ENCODE assay signal across 8 mouse cellular contexts in genomic region chr2:163419346-163420045, GRCm38 (mm10). TPM values are rescaled to one million over a fixed set of nuclear protein-coding genes. Genes with fewer than 3 reads are reported as not detected.
A peak's percentile ranks its signal among the peaks of the same experiment; 100 is the strongest.
DNase-seq lines count a peak whose midpoint lies in the region; ATAC-seq and TF ChIP-seq lines count a peak whose summit lies in the region.

No protein-coding gene starts in this region.

- peaks cover 26% of the 10 kb centered on the region for H3K4me1 ChIP-seq in forebrain, embryonic 10.5 days
- H3K4me1 ChIP-seq in heart, embryonic 15.5 days (replicated peaks), result peaks cover 34% of the 10 kb centered on the region
- peaks cover 13% of the 10 kb centered on the region in 2 experiments; a peak in 3 of 4 replicates for H3K4me1 ChIP-seq in liver, embryonic 14.5 days (replicated peaks; ENCODE audit: control insufficient read depth in 2 of 2, insufficient read depth in 2 of 2, low read length in 1 of 2)
- H3K4me1 ChIP-seq in neural tube, embryonic 11.5 days (ENCODE audit: control insufficient read depth, insufficient read depth, low read length), result peaks cover 13% of the 10 kb centered on the region
- H3K4me1 ChIP-seq in stomach, postnatal 0 days (replicated peaks; ENCODE audit: control insufficient read depth, insufficient read depth), result peaks cover 3% of the 10 kb centered on the region; the same call in 1 of the 2 replicates

- peak; percentile 99 for ATAC-seq in heart, embryonic 15.5 days (replicated peaks; ENCODE audit: insufficient number of reproducible peaks, insufficient read depth, low FRiP score, low read depth)
- ATAC-seq in liver, embryonic 14.5 days (ENCODE audit: insufficient read depth), result peak; percentile 98
- peak; percentile 99 for ATAC-seq in neural tube, embryonic 11.5 days (ENCODE audit: insufficient read depth, low FRiP score, low TSS enrichment)
- peak; percentile 98 for ATAC-seq in stomach, postnatal 0 days (ENCODE audit: low FRiP score, low TSS enrichment)

- H3K27me3 ChIP-seq in forebrain, embryonic 10.5 days (ENCODE audit: poor library complexity, severe bottlenecking), result no peaks in the 10 kb centered on the region
- H3K27me3 ChIP-seq in heart, embryonic 15.5 days, result no peaks in the 10 kb centered on the region
- H3K27me3 ChIP-seq in liver, embryonic 14.5 days (ENCODE audit: control insufficient read depth, insufficient read depth, low read length), result no peaks in the 10 kb centered on the region
- H3K27me3 ChIP-seq in neural tube, embryonic 11.5 days (ENCODE audit: control insufficient read depth, insufficient read depth, low read length), result no peaks in the 10 kb centered on the region
- no peaks in the 10 kb centered on the region for H3K27me3 ChIP-seq in stomach, postnatal 0 days (ENCODE audit: control insufficient read depth, insufficient read depth, low read length)

- peak; percentile 100 for DNase-seq in CD8-positive naive resting alpha-beta T cell, adult 2 months (ENCODE audit: low read depth in 2 of 2, low spot score in 2 of 2)
- DNase-seq in c-Kit-positive CD71-negative TER-119-negative erythroid progenitor cells, embryonic 14.5 days (ENCODE audit: low read depth), result peak; percentile 96
- peak; percentile 99 for DNase-seq in forebrain, embryonic 10.5 days (ENCODE audit: extremely low spot score, low spot score)
- DNase-seq in kidney, postnatal 25 days, result peak; percentile 98 to 99
- DNase-seq in liver, embryonic 14.5 days (ENCODE audit: low read depth in 3 of 3, low spot score in 3 of 3), result peak; percentile 98 to 99 (median 99)
- peak; percentile 99 for DNase-seq in neural tube, embryonic 11.5 days (ENCODE audit: low spot score)
- DNase-seq in stomach, postnatal 0 days (ENCODE audit: low spot score), result peak; percentile 99

- H3K27ac ChIP-seq in forebrain, embryonic 10.5 days, result peak overlapping the region; percentile 87
- H3K27ac ChIP-seq in heart, embryonic 15.5 days, result peak overlapping the region; percentile 90
- peak overlapping the region; percentile 53 for H3K27ac ChIP-seq in liver, embryonic 14.5 days
- peak overlapping the region; percentile 57; the same call in 1 of the 2 replicates for H3K27ac ChIP-seq in neural tube, embryonic 11.5 days (ENCODE audit: low read depth, low read length)
- peak overlapping the region; percentile 91 for H3K27ac ChIP-seq in stomach, postnatal 0 days (replicated peaks)

- H3K4me2 ChIP-seq in heart, embryonic 15.5 days, result peak overlapping the region; percentile 82
- peak overlapping the region; percentile 88 for H3K4me2 ChIP-seq in liver, embryonic 14.5 days (ENCODE audit: low read depth)
- H3K4me2 ChIP-seq in neural tube, embryonic 11.5 days (ENCODE audit: low read depth), result peak overlapping the region; percentile 66
- peak overlapping the region; percentile 67 for H3K4me2 ChIP-seq in stomach, postnatal 0 days (replicated peaks; ENCODE audit: low read depth)

- peak; percentile 63 for TF ChIP-seq CTCF in liver, embryonic 14.5 days (IDR thresholded peaks at IDR 0.05; ENCODE audit: low read depth)
- peak; percentile 57 for TF ChIP-seq CTCF in stomach, postnatal 0 days (IDR thresholded peaks at IDR 0.05; ENCODE audit: low read depth)

- H3K36me3 ChIP-seq in forebrain, embryonic 10.5 days (replicated peaks), result peaks cover 25% of the 10 kb centered on the region
- H3K36me3 ChIP-seq in heart, embryonic 15.5 days, result peaks cover 3% of the 10 kb centered on the region
- peaks cover 3% of the 10 kb centered on the region; the same call in 1 of the 2 replicates for H3K36me3 ChIP-seq in liver, embryonic 14.5 days (replicated peaks; ENCODE audit: control insufficient read depth, insufficient read depth, low read depth)
- no peaks in the 10 kb centered on the region for H3K36me3 ChIP-seq in neural tube, embryonic 11.5 days (ENCODE audit: control insufficient read depth, insufficient read depth, low read length)
- H3K36me3 ChIP-seq in stomach, postnatal 0 days (ENCODE audit: control insufficient read depth, insufficient read depth, low read length), result peaks cover 4% of the 10 kb centered on the region; the same call in 1 of the 2 replicates

- peak overlapping the region; percentile 98 for H3K4me3 ChIP-seq in forebrain, embryonic 10.5 days
- H3K4me3 ChIP-seq in heart, embryonic 15.5 days, result peak overlapping the region; percentile 91
- peak overlapping the region; percentile 83 to 92 for H3K4me3 ChIP-seq in liver, embryonic 14.5 days (ENCODE audit: insufficient read depth in 1 of 2, low read depth in 2 of 2, low read length in 2 of 2)
- peak overlapping the region; percentile 62 for H3K4me3 ChIP-seq in neural tube, embryonic 11.5 days (ENCODE audit: low read depth, low read length)
- H3K4me3 ChIP-seq in stomach, postnatal 0 days (ENCODE audit: low read depth, low read length), result peak overlapping the region; percentile 97

- H3K9ac ChIP-seq in heart, embryonic 15.5 days, result peak overlapping the region; percentile 91
- peak overlapping the region; percentile 84 for H3K9ac ChIP-seq in liver, embryonic 14.5 days (replicated peaks)
- H3K9ac ChIP-seq in neural tube, embryonic 11.5 days (ENCODE audit: low read length), result peak overlapping the region; percentile 58
- H3K9ac ChIP-seq in stomach, postnatal 0 days (ENCODE audit: low read length), result peak overlapping the region; percentile 89

- under 1% methylated on average over 69 of the region's 71 CpGs for WGBS in forebrain, embryonic 10.5 days
- under 1% methylated on average over 66 of the region's 71 CpGs for WGBS in heart, embryonic 15.5 days
- under 1% methylated on average over 70 of the region's 71 CpGs for WGBS in liver, embryonic 14.5 days (ENCODE audit: insufficient replicate concordance)
- under 1% methylated on average over 53 of the region's 71 CpGs for WGBS in neural tube, embryonic 11.5 days
- under 1% methylated on average over 69 of the region's 71 CpGs for WGBS in stomach, postnatal 0 days

- H3K9me3 ChIP-seq in forebrain, embryonic 10.5 days, result no peaks in the 10 kb centered on the region
- no peaks in the 10 kb centered on the region for H3K9me3 ChIP-seq in heart, embryonic 15.5 days (replicated peaks)
- H3K9me3 ChIP-seq in liver, embryonic 14.5 days (ENCODE audit: control insufficient read depth, low read length), result no peaks in the 10 kb centered on the region
- H3K9me3 ChIP-seq in neural tube, embryonic 11.5 days (ENCODE audit: control insufficient read depth, low read length), result no peaks in the 10 kb centered on the region
- no peaks in the 10 kb centered on the region for H3K9me3 ChIP-seq in stomach, postnatal 0 days (ENCODE audit: control insufficient read depth, low read length)

- TF ChIP-seq EP300 in liver, embryonic 14.5 days (IDR thresholded peaks at IDR 0.05; ENCODE audit: low read depth), result no peak
- TF ChIP-seq EP300 in stomach, postnatal 0 days (optimal IDR thresholded peaks at IDR 0.05), result no peak

RNA-seq across cellular contexts. Expression of gene Oser1, which starts 5.0 kb away (rescaled TPM):
- 86.8 and 95.5 TPM in 2 replicates for polyA plus RNA-seq in forebrain, embryonic 10.5 days (2016; fragmentation: Nextera tagmentation; extraction: Ambion mirVana)
- polyA plus RNA-seq in heart, embryonic 15.5 days (2015; fragmentation: Nextera tagmentation; extraction: Ambion mirVana), result 47.5 and 55.9 TPM in 2 replicates
- polyA plus RNA-seq in liver, embryonic 14.5 days (2012; rRNA removed), result 10.1 and 12.8 TPM in 2 replicates
- polyA plus RNA-seq in liver, embryonic 14.5 days (2014; fragmentation: Nextera tagmentation; extraction: Ambion mirVana), result 31.3 and 34.6 TPM in 2 replicates
- 85.4 and 86.7 TPM in 2 replicates for polyA plus RNA-seq in neural tube, embryonic 11.5 days (2014; fragmentation: Nextera tagmentation; extraction: Ambion mirVana)
- polyA plus RNA-seq in stomach, postnatal 0 days (2015; fragmentation: Nextera tagmentation; extraction: Ambion mirVana), result 79.8 and 81.4 TPM in 2 replicates

RNA-seq across cellular contexts. Expression of gene Gdap1l1, which starts 18.8 kb away (rescaled TPM):
- polyA plus RNA-seq in forebrain, embryonic 10.5 days (2016; fragmentation: Nextera tagmentation; extraction: Ambion mirVana), result 10.0 and 11.8 TPM in 2 replicates
- polyA plus RNA-seq in heart, embryonic 15.5 days (2015; fragmentation: Nextera tagmentation; extraction: Ambion mirVana), result 0.18 and 1.5 TPM in 2 replicates
- polyA plus RNA-seq in liver, embryonic 14.5 days (2012; rRNA removed), result 0.03 and 0.18 TPM in 2 replicates
- polyA plus RNA-seq in liver, embryonic 14.5 days (2014; fragmentation: Nextera tagmentation; extraction: Ambion mirVana), result 0.11 TPM in 1 of 2 replicates, not detected in the other
- 50.4 and 53.8 TPM in 2 replicates for polyA plus RNA-seq in neural tube, embryonic 11.5 days (2014; fragmentation: Nextera tagmentation; extraction: Ambion mirVana)
- 1.9 and 2.7 TPM in 2 replicates for polyA plus RNA-seq in stomach, postnatal 0 days (2015; fragmentation: Nextera tagmentation; extraction: Ambion mirVana)

RNA-seq across cellular contexts. Expression of gene Jph2, which starts 21.7 kb away (rescaled TPM):
- 0.34 and 0.47 TPM in 2 replicates for polyA plus RNA-seq in forebrain, embryonic 10.5 days (2016; fragmentation: Nextera tagmentation; extraction: Ambion mirVana)
- polyA plus RNA-seq in heart, embryonic 15.5 days (2015; fragmentation: Nextera tagmentation; extraction: Ambion mirVana), result 41.0 and 47.7 TPM in 2 replicates
- polyA plus RNA-seq in liver, embryonic 14.5 days (2012; rRNA removed), result 0.07 and 0.10 TPM in 2 replicates
- 0.03 TPM in 1 of 2 replicates, not detected in the other for polyA plus RNA-seq in liver, embryonic 14.5 days (2014; fragmentation: Nextera tagmentation; extraction: Ambion mirVana)
- 0.50 and 0.52 TPM in 2 replicates for polyA plus RNA-seq in neural tube, embryonic 11.5 days (2014; fragmentation: Nextera tagmentation; extraction: Ambion mirVana)
- 13.6 and 13.9 TPM in 2 replicates for polyA plus RNA-seq in stomach, postnatal 0 days (2015; fragmentation: Nextera tagmentation; extraction: Ambion mirVana)

RNA-seq across cellular contexts. Expression of gene Fitm2, which starts 52.9 kb away (rescaled TPM):
- polyA plus RNA-seq in forebrain, embryonic 10.5 days (2016; fragmentation: Nextera tagmentation; extraction: Ambion mirVana), result 10.9 and 11.1 TPM in 2 replicates
- polyA plus RNA-seq in heart, embryonic 15.5 days (2015; fragmentation: Nextera tagmentation; extraction: Ambion mirVana), result 12.5 and 13.9 TPM in 2 replicates
- polyA plus RNA-seq in liver, embryonic 14.5 days (2012; rRNA removed), result 1.8 and 1.9 TPM in 2 replicates
- polyA plus RNA-seq in liver, embryonic 14.5 days (2014; fragmentation: Nextera tagmentation; extraction: Ambion mirVana), result 3.0 and 3.1 TPM in 2 replicates
- polyA plus RNA-seq in neural tube, embryonic 11.5 days (2014; fragmentation: Nextera tagmentation; extraction: Ambion mirVana), result 12.7 and 13.9 TPM in 2 replicates
- polyA plus RNA-seq in stomach, postnatal 0 days (2015; fragmentation: Nextera tagmentation; extraction: Ambion mirVana), result 11.2 TPM in 2 replicates

Comparison
In these comparisons a context has a peak if more than half of its experiments do, and no peak if none do; other contexts are left out.
1. Peak in every context shown above with its lines: DNase-seq, ATAC-seq, H3K4me3 ChIP-seq and H3K27ac ChIP-seq.